Mouse (Mus musculus): ENCODE results near the gene Olfr131. TPM values are rescaled to one million over a fixed set of nuclear protein-coding genes. Genes with fewer than 3 reads are reported as not detected.
"Not testable (repeated sequence)": the region's sequence is repeated elsewhere in the genome, so short reads cannot be mapped to it uniquely, and the experiment has no call there.

The Olfr131 gene
- not detected in 2 replicates for polyA plus RNA-seq (2015; fragmentation: Nextera tagmentation; extraction: Ambion mirVana)

DNA sequence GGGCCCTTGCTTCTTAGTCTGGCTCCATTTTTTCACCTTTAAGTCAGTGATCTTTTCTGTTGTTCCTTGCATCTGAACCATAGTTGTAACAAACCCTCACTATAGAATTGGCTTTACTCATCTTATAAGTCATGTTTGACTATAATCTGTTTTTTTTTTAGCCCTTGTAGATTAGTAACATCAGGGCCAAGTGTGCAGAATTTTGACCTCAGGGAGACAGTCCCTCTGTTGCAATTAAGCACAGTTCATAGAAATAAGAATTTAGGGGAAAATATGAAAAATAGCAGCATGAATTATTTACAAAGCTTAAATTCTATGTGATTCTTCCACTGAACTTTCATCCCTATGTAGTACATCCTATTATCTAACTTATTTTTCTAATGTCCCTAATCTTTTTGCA is at the start of gene Olfr131:
Gene Olfr131 (minus strand): TSS at position 101 of the 400 bp plus-strand sequence.
- no peak for TF ChIP-seq CTCF (IDR thresholded peaks at IDR 0.05; ENCODE audit: low read depth)
- Histone ChIP-seq H3K36me3 (ENCODE audit: control insufficient read depth, insufficient read depth) (no peaks in the 10 kb centered on the region), H3K4me1 (replicated peaks; ENCODE audit: control insufficient read depth, insufficient read depth, low read length) (no peaks in the 10 kb centered on the region), H3K9ac (ENCODE audit: low read depth, low read length) (no peak within 1 kb of the TSS), H3K27me3 (replicated peaks; ENCODE audit: control insufficient read depth, insufficient read depth, low read length) (no peaks in the 10 kb centered on the region), H3K9me3 (ENCODE audit: control insufficient read depth) (no peaks in the 10 kb centered on the region), H3K27ac (ENCODE audit: low read depth, low read length) (no peak within 1 kb of the TSS), H3K4me3 (ENCODE audit: low read depth, low read length) (no peak within 1 kb of the TSS), H3K4me2 (replicated peaks; ENCODE audit: low read depth) (no peak within 1 kb of the TSS)
- no peak for ATAC-seq

DNA sequence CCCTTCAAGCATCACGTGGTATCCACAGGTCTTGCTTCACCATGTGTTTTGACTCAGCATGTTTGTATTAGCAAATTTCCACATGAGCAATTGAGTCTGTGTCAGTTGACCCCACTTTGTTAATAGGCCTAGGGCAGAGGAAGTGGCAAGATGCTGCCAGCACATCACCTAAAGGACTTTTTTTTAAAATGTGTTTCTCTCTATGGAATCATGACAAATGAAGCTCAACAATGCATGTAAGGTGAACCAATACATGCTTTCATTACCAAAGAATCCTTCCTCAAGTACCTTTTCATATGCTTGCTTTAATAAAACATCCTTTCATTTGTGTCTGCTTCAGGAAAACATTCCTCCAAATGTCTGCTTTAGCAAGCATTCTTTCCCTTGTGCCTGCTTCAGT is 45.9 kb upstream of the Olfr131 start, which contains the start of gene Olfr132:
Gene Olfr132 (minus strand): TSS at position 101 of the 400 bp plus-strand sequence.
- Histone ChIP-seq H3K4me3 (ENCODE audit: low read depth, low read length) (no peak within 1 kb of the TSS), H3K9me3 (ENCODE audit: control insufficient read depth) (no peaks in the 10 kb centered on the region), H3K36me3 (ENCODE audit: control insufficient read depth, insufficient read depth) (no peaks in the 10 kb centered on the region), H3K27me3 (replicated peaks; ENCODE audit: control insufficient read depth, insufficient read depth, low read length) (no peaks in the 10 kb centered on the region), H3K9ac (ENCODE audit: low read depth, low read length) (no peak within 1 kb of the TSS), H3K4me1 (replicated peaks; ENCODE audit: control insufficient read depth, insufficient read depth, low read length) (no peaks in the 10 kb centered on the region), H3K27ac (ENCODE audit: low read depth, low read length) (no peak within 1 kb of the TSS), H3K4me2 (replicated peaks; ENCODE audit: low read depth) (no peak within 1 kb of the TSS)
- no peak for ATAC-seq
- 46% methylated on average over 1 of the region's 1 CpGs for WGBS
- TF ChIP-seq CTCF (IDR thresholded peaks at IDR 0.05; ENCODE audit: low read depth), result no peak

GRCm38 (mm10) chr17:38125371-38125770 is 36.9 kb upstream of the Olfr131 start:
- H3K4me1 ChIP-seq (replicated peaks; ENCODE audit: control insufficient read depth, insufficient read depth, low read length); ATAC-seq; H3K4me3 ChIP-seq (ENCODE audit: low read depth, low read length); H3K27ac ChIP-seq (ENCODE audit: low read depth, low read length); H3K9ac ChIP-seq (ENCODE audit: low read depth, low read length); H3K36me3 ChIP-seq (ENCODE audit: control insufficient read depth, insufficient read depth); H3K9me3 ChIP-seq (ENCODE audit: control insufficient read depth); H3K4me2 ChIP-seq (replicated peaks; ENCODE audit: low read depth); H3K27me3 ChIP-seq (replicated peaks; ENCODE audit: control insufficient read depth, insufficient read depth, low read length): not testable (repeated sequence)
- 70% methylated on average over 3 of the region's 3 CpGs for WGBS

DNA sequence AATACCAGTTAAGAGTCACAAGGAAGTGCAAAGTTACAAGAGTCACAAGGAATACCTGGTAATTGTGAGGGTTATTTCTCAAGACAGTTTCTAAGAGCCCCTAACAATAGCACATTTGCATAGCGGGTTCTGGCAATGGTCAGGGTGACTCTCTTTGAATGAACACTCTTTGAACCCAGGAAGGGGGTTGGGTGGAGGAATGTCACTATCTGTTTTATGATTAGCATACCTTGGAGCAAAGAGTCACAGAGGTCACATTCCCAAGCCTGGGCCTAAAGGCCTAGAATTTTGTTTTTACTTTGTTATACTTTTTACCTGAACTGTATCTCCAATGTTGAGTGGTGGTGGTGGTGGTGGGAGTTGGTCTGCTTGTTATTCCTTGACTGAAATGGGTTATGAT is 35.7 kb upstream of the Olfr131 start:
- WGBS, result 62% methylated on average over 1 of the region's 1 CpGs
- H3K27ac ChIP-seq (ENCODE audit: low read depth, low read length); H3K27me3 ChIP-seq (replicated peaks; ENCODE audit: control insufficient read depth, insufficient read depth, low read length); H3K4me3 ChIP-seq (ENCODE audit: low read depth, low read length); H3K9me3 ChIP-seq (ENCODE audit: control insufficient read depth); H3K4me1 ChIP-seq (replicated peaks; ENCODE audit: control insufficient read depth, insufficient read depth, low read length); H3K9ac ChIP-seq (ENCODE audit: low read depth, low read length); H3K4me2 ChIP-seq (replicated peaks; ENCODE audit: low read depth); H3K36me3 ChIP-seq (ENCODE audit: control insufficient read depth, insufficient read depth); ATAC-seq: not testable (repeated sequence)

DNA sequence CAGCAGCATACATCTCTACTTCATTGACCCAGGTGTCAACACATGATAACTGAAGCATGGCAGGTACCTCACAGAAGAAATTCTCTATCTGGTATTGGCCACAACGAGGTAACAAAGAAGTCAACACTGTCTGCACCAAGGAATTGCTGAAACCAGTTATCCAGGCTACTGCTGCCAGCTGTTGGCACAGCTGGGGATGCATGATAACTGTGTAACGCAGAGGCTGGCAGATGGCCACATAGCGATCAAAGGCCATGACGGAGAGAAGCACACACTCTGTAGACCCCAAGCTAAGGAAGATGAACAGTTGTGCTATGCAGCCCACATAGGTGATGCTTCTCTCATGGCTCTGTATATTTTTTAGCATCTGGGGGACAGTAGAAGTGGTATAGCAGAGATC is 6.1 kb downstream of the Olfr131 start:
- Histone ChIP-seq H3K4me3 (ENCODE audit: low read depth, low read length) (no peak overlapping the region), H3K4me2 (replicated peaks; ENCODE audit: low read depth) (no peak overlapping the region), H3K9me3 (ENCODE audit: control insufficient read depth) (no peaks in the 10 kb centered on the region), H3K4me1 (replicated peaks; ENCODE audit: control insufficient read depth, insufficient read depth, low read length) (no peaks in the 10 kb centered on the region), H3K36me3 (ENCODE audit: control insufficient read depth, insufficient read depth) (no peaks in the 10 kb centered on the region), H3K27me3 (replicated peaks; ENCODE audit: control insufficient read depth, insufficient read depth, low read length) (no peaks in the 10 kb centered on the region), H3K9ac (ENCODE audit: low read depth, low read length) (no peak overlapping the region), H3K27ac (ENCODE audit: low read depth, low read length) (no peak overlapping the region)
- no peak for ATAC-seq
- WGBS, result 80% methylated on average over 4 of the region's 4 CpGs
- no peak for TF ChIP-seq CTCF (IDR thresholded peaks at IDR 0.05; ENCODE audit: low read depth)

GRCm38 (mm10) chr17:38063621-38064020 is 24.9 kb downstream of the Olfr131 start, which contains the start of gene Olfr130:
Gene Olfr130, plus strand, starts transcription at chr17:38063921.
- no peak within 1 kb of the TSS for H3K9ac ChIP-seq (ENCODE audit: low read depth, low read length)
- H3K27me3 ChIP-seq (replicated peaks; ENCODE audit: control insufficient read depth, insufficient read depth, low read length), result no peaks in the 10 kb centered on the region
- no peaks in the 10 kb centered on the region for H3K9me3 ChIP-seq (ENCODE audit: control insufficient read depth)
- H3K36me3 ChIP-seq (ENCODE audit: control insufficient read depth, insufficient read depth), result no peaks in the 10 kb centered on the region
- no peak for ATAC-seq
- no peaks in the 10 kb centered on the region for H3K4me1 ChIP-seq (replicated peaks; ENCODE audit: control insufficient read depth, insufficient read depth, low read length)
- H3K4me2 ChIP-seq (replicated peaks; ENCODE audit: low read depth), result no peak within 1 kb of the TSS
- no peak for TF ChIP-seq CTCF (IDR thresholded peaks at IDR 0.05; ENCODE audit: low read depth)
- no peak within 1 kb of the TSS for H3K27ac ChIP-seq (ENCODE audit: low read depth, low read length)
- 78% methylated on average over 1 of the region's 1 CpGs for WGBS
- no peak within 1 kb of the TSS for H3K4me3 ChIP-seq (ENCODE audit: low read depth, low read length)

DNA sequence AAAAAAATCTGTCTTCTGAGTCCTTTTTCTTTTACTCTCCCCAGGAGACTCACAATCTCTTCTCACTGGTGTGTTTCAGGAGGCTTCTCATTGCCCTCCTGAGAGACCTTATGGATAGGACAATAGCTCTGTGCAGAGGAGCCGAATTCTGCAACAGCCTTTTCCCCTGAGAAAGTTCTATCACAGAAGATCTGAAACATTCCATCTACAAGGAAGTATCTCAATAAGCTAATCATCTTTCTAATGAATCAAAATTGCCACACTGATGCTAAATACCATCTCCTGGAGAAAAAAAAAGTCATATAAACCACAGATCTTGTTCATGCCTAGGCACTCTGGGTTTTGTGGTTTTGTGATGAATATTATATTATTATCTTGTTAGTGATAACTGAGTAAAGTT is 28.5 kb downstream of the Olfr131 start, which contains the start of gene Olfr129:
Gene Olfr129 (minus strand): TSS at position 101 of the 400 bp plus-strand sequence.
- Histone ChIP-seq H3K4me2 (replicated peaks; ENCODE audit: low read depth) (no peak within 1 kb of the TSS), H3K9ac (ENCODE audit: low read depth, low read length) (no peak within 1 kb of the TSS), H3K36me3 (ENCODE audit: control insufficient read depth, insufficient read depth) (no peaks in the 10 kb centered on the region), H3K9me3 (ENCODE audit: control insufficient read depth) (no peaks in the 10 kb centered on the region), H3K27me3 (replicated peaks; ENCODE audit: control insufficient read depth, insufficient read depth, low read length) (no peaks in the 10 kb centered on the region), H3K4me1 (replicated peaks; ENCODE audit: control insufficient read depth, insufficient read depth, low read length) (no peaks in the 10 kb centered on the region), H3K27ac (ENCODE audit: low read depth, low read length) (no peak within 1 kb of the TSS), H3K4me3 (ENCODE audit: low read depth, low read length) (no peak within 1 kb of the TSS)
- TF ChIP-seq CTCF (IDR thresholded peaks at IDR 0.05; ENCODE audit: low read depth), result no peak
- 68% methylated on average over 1 of the region's 1 CpGs for WGBS
- no peak for ATAC-seq

Other genes with a start within 250 kb of the Olfr131 start
- not detected in 2 replicates for gene Olfr126, start 241.2 kb downstream of the Olfr131 start, polyA plus RNA-seq (2015; fragmentation: Nextera tagmentation; extraction: Ambion mirVana)
- not detected in 2 replicates for gene Olfr127, start 188.3 kb downstream of the Olfr131 start, polyA plus RNA-seq (2015; fragmentation: Nextera tagmentation; extraction: Ambion mirVana)
- gene Olfr128, start 168.1 kb downstream of the Olfr131 start, polyA plus RNA-seq (2015; fragmentation: Nextera tagmentation; extraction: Ambion mirVana), result not detected in 2 replicates
- gene Olfr761, start 135.6 kb downstream of the Olfr131 start, polyA plus RNA-seq (2015; fragmentation: Nextera tagmentation; extraction: Ambion mirVana), result not detected in 2 replicates
- gene Olfr129, start 28.6 kb downstream of the Olfr131 start, polyA plus RNA-seq (2015; fragmentation: Nextera tagmentation; extraction: Ambion mirVana), result not detected in 2 replicates
- not detected in 2 replicates for gene Olfr130, start 24.8 kb downstream of the Olfr131 start, polyA plus RNA-seq (2015; fragmentation: Nextera tagmentation; extraction: Ambion mirVana)
- gene Olfr132, start 45.8 kb upstream of the Olfr131 start, polyA plus RNA-seq (2015; fragmentation: Nextera tagmentation; extraction: Ambion mirVana), result not detected in 2 replicates
- not detected in 2 replicates for gene Olfr133, start 56.6 kb upstream of the Olfr131 start, polyA plus RNA-seq (2015; fragmentation: Nextera tagmentation; extraction: Ambion mirVana)
- not detected in 2 replicates for gene Olfr134, start 82.7 kb upstream of the Olfr131 start, polyA plus RNA-seq (2015; fragmentation: Nextera tagmentation; extraction: Ambion mirVana)
- not detected in 2 replicates for gene Olfr135, start 115.6 kb upstream of the Olfr131 start, polyA plus RNA-seq (2015; fragmentation: Nextera tagmentation; extraction: Ambion mirVana)
- not detected in 2 replicates for gene Olfr138, start 172.3 kb upstream of the Olfr131 start, polyA plus RNA-seq (2015; fragmentation: Nextera tagmentation; extraction: Ambion mirVana)
- not detected in 2 replicates for gene Olfr137, start 218.9 kb upstream of the Olfr131 start, polyA plus RNA-seq (2015; fragmentation: Nextera tagmentation; extraction: Ambion mirVana)
- gene Olfr136, start 241.1 kb upstream of the Olfr131 start, polyA plus RNA-seq (2015; fragmentation: Nextera tagmentation; extraction: Ambion mirVana), result not detected in 2 replicates